Mouse (Mus musculus) T-helper 1 cell (primary cell): ENCODE results near the gene Mical2.

Experiments used
- in situ Hi-C: fragments of 300-600 bp; cut with MboI, MseI; formaldehyde crosslinking; loops from one replicate; pipeline ENCODE4 v1.15.1; 2025; ENCODE audit warnings: high pct_unique_total_duplicates

Mical2 gene

DNA sequence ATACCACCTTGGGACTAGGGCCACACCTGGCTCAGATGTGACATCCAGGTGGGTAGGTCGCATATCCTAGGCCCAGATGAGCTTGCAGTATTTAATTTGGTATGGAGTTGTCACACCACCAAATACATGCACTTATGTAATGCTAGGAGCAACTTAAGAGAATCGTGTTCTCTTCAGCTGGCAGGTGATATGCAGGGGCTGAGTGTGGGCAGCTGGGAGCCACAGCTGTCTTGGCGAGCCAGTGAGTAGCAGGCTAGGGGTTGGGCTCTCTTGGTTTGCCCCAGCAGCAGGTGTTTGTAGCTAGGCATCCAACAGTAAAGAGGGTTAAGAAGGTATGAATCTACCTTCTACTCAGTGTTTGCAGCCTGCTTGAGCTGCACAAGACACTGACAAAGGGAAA is 49.4 kb downstream of the Mical2 start:
- in situ Hi-C loops: loop anchor here (25.0 kb wide), 1 partner anchor 1513 kb away; the partner anchor contains the start of gene Ampd3

GRCm38 (mm10) chr7:112275883-112276282 is 50.2 kb downstream of the Mical2 start:
- in situ Hi-C loops: loop anchor here (25.0 kb wide), 1 partner anchor 1514 kb away; the partner anchor contains the start of gene Ampd3

- in situ Hi-C loops: loop anchor here (25.0 kb wide), 1 partner anchor 1515 kb away; the partner anchor contains the start of gene Ampd3
Measured at GRCm38 (mm10) chr7:112276823-112277222, 51.2 kb downstream of the Mical2 start.

DNA sequence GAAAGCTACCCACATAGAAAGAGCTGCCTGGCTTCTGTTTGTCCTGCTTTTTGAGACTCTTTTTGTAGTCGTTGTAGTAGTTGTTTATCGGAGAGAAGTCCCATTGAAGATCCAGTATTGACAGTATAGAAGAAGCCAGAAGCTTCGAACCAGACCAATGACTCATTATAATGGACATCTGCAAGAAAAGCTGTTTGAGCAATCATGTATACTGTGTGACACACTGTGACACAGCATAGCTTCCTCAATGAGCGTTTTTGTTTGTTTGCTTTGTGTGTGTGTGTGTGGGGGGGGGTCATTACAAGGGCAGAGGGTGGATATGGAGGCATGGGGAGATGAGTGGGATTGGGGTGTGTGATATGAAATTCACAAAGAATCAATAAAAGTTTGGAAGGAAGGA is 53.0 kb downstream of the Mical2 start:
- in situ Hi-C loops: loop anchor here (25.0 kb wide), 1 partner anchor 1516 kb away; the partner anchor contains the start of gene Ampd3

DNA sequence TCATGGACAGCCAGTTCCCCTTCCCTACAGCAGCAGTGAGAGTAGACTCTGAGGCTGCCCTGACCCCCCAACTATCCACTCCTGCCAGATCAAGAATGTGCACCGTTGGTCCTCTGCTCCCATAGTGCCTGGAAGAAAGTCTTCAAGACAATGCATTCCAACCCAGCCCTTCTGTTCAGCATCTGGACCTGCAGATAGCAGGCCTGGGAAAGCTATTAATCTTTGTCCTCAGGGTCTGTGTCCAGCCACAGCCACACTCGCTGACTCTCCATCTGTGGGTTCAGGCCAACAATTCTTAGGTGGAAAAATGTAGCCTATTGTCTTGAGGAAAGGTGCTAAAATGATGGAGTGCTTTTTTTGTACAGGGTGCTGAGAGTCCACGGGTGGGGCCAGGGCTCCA is 54.8 kb downstream of the Mical2 start:
- in situ Hi-C loops: loop anchor here (25.0 kb wide), 1 partner anchor 1518 kb away; the partner anchor contains the start of gene Ampd3

- in situ Hi-C loops: loop anchor here (25.0 kb wide), 1 partner anchor 1521 kb away; the partner anchor contains the start of gene Ampd3
Measured at GRCm38 (mm10) chr7:112283606-112284310, 58.1 kb downstream of the Mical2 start.

- in situ Hi-C loops: loop anchor here (25.0 kb wide), 1 partner anchor 1523 kb away; the partner anchor contains the start of gene Ampd3
Measured at GRCm38 (mm10) chr7:112285573-112285972, 59.9 kb downstream of the Mical2 start.

- in situ Hi-C loops: loop anchor here (25.0 kb wide), 1 partner anchor 1526 kb away; the partner anchor contains the start of gene Ampd3
Measured at GRCm38 (mm10) chr7:112288352-112289107, 62.9 kb downstream of the Mical2 start.

GRCm38 (mm10) chr7:112289514-112289913 is 63.9 kb downstream of the Mical2 start:
- in situ Hi-C loops: loop anchor here (25.0 kb wide), 1 partner anchor 1527 kb away; the partner anchor contains the start of gene Ampd3

DNA sequence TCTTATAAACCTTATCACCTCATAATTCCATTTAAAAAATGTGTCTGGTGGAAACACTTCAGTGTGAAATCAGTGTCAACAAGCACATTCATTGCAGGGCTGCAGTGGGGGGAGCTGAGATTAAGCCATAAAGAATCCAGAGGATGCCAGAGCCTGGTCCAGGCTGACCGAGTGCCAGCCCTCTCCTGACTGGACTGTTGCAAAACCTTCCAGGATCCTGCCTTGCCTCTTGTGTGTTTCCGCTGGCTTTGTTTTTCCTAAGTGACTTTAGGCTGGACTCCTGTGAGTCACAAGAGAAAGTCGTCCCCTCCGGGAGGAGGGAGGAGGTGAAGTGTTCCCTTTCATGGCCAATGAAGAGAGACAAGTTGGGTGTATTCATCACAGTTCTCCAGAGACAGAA is 64.3 kb downstream of the Mical2 start:
- in situ Hi-C loops: loop anchor here (25.0 kb wide), 1 partner anchor 1528 kb away; the partner anchor contains the start of gene Ampd3

DNA sequence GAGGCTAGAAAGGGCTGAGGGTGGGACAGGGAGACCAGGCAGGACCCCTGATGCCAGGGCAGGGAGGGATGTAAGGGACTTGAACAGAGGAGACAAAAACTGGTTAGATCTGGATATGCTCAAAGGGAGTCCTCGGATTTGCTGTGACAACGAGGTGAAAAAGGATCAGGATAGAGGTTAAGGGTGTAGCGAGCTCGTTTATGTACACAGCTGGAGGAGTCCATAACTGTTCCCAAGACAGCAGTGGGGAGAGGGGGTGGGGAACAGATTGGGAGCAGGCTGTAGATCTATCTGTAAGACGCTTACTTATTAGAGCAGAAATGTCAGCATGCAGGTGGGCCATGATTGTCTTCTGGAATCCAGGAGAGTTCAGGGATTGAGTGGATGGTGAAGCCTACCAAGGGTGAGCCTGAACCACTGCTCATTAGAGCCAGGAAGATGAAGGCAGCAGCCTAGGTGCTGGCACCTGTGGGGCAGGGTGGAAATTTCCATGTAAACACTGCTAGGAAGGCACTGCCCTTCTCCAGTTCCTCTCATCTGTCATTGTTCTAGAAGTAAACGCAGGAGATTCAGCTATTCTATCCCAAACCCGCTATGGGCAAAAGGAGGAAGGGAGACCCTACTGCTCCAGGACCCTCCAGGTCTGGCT is 67.9 kb downstream of the Mical2 start:
- in situ Hi-C loops: loop anchor here (25.0 kb wide), 1 partner anchor 1531 kb away; the partner anchor contains the start of gene Ampd3

DNA sequence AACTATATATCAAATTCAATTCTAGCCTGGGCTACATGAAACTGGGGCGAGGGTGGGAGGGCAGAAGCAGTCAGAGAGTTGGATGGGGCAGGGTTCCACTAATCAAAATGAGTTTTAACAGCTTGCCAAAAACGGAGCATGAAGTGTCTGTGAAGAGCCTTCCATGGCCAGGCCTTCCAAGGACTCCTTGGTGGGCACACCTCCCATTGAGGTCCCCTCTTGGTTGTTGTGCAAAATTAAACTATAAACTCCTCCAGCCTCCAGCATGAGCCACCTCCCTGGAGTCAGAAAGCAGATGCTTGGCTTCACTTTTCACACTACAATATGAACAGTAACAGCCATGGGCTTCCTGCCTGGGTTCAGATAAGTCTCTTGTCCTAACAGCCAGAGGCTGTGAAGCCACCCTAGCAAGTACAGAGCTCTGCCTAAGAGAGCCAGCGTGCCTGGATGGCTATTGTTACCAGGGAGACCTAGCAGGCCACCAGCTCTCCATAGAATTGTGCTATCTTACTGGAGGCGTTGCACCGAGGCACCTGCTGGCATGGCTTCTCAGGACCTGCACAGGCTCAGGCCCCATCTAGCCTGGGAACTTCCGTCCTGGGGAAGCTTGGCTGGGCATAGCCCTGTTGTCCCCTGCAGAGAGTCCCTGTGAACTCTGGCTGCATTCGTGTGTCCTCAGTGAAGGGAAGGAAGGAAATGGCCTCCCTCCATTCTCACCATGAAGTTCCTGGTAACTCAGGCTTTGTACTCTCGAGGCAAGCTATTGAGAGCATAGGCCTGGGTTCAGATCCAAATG is 70.0 kb downstream of the Mical2 start:
- in situ Hi-C loops: loop anchor here (25.0 kb wide), 1 partner anchor 1533 kb away; the partner anchor contains the start of gene Ampd3

- in situ Hi-C loops: loop anchor here (25.0 kb wide), 1 partner anchor 1536 kb away; the partner anchor contains the start of gene Ampd3
Measured at GRCm38 (mm10) chr7:112298032-112298431, 72.4 kb downstream of the Mical2 start.

GRCm38 (mm10) chr7:112298871-112299422 is 73.3 kb downstream of the Mical2 start:
- in situ Hi-C loops: loop anchor here (25.0 kb wide), 1 partner anchor 1537 kb away; the partner anchor contains the start of gene Ampd3

DNA sequence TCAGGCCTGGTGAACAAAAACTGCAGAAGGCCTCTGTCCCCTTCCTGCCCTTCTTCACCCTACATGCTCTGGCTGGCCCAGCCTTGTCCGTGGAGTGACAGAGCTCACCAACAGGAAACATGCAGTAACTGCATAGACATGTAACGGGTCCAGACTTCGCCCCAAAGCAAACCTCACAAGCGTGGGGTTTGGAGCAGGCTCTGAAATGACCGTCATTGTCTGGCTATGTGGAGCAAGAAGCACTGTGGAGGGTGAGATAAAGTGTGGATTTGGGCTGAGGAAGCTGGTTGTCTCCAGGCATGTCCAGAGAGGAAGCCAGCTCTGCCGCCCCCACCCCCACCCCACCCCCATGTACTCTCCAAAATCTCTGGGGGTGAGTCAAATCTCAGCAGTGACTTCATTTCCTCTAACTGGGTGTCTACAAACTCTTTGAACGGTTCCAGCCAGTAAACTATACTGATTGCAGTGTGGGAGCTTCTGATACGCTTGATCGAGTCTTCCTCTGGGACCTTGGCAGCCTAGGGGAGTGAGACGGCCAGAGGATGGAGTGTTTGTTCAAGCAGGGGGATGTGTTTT is 74.0 kb downstream of the Mical2 start:
- in situ Hi-C loops: loop anchor here (25.0 kb wide), 1 partner anchor 1537 kb away; the partner anchor contains the start of gene Ampd3

DNA sequence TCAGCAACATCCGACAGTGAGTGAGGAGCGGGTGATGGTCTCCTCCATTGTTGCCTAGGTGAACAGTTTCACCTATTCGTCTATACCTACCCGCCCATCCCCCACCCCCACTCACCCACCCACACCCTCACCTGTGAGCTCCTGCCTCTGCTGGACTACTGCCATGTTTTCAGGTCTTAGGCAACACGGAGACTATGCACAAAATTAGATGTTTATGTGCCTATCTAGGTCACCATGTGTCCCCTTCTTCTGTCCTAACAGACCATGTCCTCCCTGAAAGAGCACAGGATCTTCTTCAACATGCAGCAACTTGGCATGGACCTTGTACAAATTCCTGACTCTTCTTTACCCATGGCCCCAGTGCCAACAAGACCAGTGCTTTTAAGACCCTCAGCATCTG is 74.5 kb downstream of the Mical2 start:
- in situ Hi-C loops: no loop called here

DNA sequence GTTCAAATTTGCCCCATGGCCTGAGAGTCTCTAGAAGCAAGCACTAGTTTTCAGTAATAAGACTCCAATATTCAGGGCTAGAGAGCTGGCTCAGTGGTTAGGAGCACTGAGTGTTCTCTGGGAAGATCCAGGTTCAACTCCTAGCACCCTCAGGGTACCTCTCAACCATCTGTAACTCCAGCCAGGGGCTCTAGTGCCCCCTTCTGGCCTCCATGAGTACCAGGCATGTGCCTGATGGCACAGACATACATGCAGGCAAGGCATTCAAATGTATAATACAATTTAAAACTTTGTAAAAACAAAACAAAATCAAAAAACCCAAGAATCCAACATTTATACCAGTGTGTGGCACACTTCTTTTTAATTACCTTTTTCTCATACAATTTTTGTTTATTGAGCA is 75.4 kb downstream of the Mical2 start:
- in situ Hi-C loops: no loop called here

DNA sequence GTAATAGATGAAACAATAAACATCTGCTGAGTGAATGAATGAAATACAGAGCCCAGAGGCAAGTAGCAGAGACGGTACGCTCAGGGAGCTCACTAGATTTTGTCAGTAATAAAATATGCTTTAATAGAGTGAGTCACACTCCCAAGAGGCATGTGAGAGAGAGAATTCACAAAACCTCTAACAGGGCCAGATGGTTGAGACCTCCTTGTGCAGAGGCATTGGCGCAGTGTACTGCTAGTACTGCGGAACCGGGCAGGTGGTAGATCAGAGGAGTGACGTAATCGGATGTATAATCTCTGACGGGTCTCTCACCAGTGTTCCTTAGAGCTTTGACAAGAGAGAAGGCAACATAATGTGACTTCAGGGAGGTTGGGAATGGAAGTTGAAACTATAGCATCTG is 78.7 kb downstream of the Mical2 start:
- in situ Hi-C loops: no loop called here

GRCm38 (mm10) chr7:112309289-112310016 is 83.8 kb downstream of the Mical2 start:
- in situ Hi-C loops: loop anchor here (10.0 kb wide), 2 partner anchors 65 to 125 kb away; no protein-coding TSS in a partner anchor
